Mouse (Mus musculus): ENCODE measurements around the gene 4931406P16Rik.

DNA sequence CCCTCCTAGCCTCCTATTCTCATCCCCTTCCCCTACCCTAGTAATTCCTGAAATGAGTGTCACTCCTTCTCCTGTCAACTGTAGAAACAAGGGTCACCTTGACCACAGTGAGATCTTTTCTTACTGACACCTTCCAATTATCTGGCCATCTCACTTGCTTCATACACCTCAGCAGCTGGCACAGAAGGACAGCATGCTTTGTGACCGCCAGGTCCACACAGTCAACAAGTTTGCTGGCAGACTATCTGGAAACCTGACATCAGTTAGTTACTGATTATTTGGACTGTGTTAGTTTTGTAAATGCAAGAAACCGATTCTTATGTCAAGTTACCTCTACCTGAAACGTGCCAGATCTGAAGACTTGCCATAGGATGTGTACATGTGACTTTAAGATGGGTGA lies 17.2 kb downstream of the 4931406P16Rik start:
- TF ChIP-seq POLR2A (IDR thresholded peaks at IDR 0.05; ENCODE audit: extremely low read depth, insufficient read depth, low read length) (no peak), CTCF (IDR thresholded peaks at IDR 0.05; ENCODE audit: extremely low read depth, insufficient read depth, low read length) (no peak)
